Mouse (Mus musculus) T-helper 17 cell (primary cell): ENCODE measurements around the gene Dis3l.

Experiments used
- in situ Hi-C, 2 experiments: fragments of 300-600 bp; cut with MboI, MseI; formaldehyde crosslinking; loops; 1 replicate in 1 of 2; 2 replicates in 1 of 2; pipeline ENCODE4 v1.15.1; 2025; ENCODE audit warnings: high pct_unique_total_duplicates in 2 of 2

Dis3l gene

DNA sequence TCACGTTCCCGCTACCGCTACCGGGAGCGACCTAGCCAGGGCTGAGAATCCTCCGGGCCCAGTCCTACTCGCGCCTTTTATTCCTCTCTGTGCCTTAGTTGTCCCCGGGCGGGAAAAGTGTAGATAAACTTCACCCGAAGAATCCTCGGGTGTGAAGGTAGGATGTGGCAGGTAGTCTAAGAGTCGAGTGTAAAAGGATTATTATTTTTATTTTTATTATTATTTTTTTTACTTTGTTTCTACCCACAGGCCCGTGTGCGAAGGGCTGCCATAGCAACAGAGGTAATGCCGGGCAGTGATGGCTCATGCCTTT, at the start of gene Dis3l:
Gene Dis3l (minus strand): TSS at position 35 of the 313 bp plus-strand sequence.
- in situ Hi-C loops = no loop called here

DNA sequence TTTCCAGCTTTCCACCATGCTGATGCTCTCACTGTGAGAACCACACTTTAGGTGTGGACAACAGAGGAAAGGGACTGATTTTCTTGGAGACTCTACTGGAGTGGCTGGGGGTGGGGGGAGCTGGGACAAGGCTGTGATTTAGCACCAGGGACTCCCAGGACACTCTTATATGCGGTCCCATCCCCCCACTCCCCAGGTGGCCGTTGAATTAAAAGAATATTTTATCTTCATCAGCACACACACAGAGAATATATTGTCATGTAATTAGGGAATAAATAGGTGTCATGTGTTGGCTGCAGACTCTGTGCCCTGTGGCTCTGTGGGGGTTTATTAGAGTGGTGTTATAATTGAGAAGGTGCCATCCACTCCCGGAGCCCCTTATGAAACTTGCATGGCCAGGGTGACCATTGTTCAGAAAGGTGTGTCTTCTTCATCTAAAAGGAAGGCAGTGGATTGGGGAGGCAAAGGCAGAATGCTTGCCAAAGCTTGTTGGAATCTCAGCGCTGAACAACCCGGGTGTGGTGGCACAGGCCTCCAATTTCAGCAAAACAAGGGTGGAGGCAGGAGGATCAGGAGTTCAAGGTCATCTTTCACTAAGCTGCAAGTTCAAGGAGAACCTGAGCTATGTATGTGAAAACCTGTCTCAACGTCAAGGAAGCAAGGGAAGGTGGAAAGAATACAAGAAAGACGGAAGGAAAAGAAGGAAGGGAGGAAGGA, 48.6 kb upstream of the Dis3l start:
- in situ Hi-C loops = loop anchor here (5.0 to 10.0 kb wide), 2 partner anchors 245 to 248 kb away; no protein-coding TSS in a partner anchor

DNA sequence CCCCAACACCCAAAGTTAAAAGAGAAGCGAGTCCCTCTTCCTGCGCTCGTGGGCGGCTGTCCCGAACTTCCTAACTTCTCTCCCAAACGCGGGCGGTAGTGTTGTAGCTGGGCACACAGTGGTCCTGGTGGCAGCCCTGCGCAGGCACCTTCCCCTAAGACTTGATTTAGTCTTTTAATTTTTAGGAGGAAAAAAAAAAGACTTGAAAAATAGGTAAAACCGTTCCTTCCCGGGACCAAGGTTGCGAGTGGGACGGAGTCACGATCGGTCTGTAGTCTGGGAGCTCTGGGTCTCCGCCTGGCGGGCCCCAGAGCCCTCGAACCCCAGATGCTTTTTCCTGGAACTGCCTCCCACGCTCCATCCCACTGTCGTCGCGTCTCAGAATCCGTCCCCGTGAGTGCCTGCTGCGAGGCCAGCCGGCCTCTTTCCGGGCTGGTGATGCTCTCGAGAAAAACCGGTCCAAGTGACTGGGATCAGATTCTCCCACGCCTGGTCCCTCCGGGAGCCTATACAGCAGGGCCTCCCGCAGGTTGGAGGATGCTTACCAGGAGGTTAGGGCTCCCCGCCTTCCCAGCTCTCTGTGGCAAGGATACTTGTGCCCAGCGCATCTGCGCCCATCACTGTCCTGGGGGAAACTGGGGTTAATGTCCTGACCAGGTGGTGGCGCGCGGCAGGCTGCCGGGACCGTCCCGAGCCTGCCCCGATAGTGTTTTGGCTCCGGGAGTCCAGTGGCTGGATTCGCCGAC, 45.6 kb upstream of the Dis3l start:
- in situ Hi-C loops = no loop called here

DNA sequence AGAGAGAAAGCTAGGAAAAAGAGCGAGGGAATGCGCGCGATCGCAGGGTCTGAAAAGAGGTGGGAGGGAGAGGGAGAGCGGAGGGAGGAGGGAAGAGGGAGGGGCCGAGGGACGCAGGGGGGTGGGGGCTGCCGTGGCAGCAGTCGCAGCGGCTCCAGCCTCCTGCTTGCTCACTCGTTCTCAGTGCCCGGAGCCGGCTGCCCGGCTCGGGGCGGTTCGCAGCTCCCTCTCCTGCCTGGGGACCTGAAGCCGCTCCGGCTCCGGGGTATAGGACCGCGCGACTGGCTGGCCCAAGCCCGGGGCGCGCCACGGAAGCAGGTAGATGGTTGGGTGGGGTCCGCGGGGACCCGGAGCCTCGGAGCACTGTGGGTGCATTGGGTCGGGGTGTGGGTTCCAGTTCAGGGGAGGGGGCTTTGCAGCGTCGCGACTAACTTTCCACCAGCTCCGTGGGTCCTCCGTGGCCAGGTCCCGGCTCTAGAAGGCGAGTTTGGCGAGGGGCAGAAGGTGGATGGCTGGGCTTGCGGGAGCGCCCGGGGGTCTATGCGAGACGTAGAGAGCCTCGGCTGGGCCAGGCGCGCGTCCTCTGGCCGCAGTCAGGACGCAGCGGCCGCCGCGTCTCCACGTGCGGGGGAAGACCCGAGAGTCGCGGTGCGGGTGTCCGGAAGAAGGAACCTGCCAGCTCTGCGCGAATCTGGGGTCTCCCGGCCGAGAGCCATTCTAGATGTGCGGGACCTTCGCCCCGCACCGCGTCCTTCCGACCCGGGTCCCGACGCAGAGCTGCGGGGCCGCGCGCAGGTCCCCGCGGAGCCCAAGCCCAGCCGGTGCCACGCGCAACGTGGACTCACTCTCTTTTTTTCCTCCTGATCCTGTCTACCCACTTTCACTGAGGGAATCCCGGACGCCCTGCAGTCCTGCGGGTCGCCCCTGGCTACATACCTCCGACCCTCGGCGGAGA, 44.7 kb upstream of the Dis3l start, which contains the start of gene Megf11:
Gene Megf11 (plus strand): TSS at position 116 of the 955 bp plus-strand sequence.
- in situ Hi-C loops = no loop called here

DNA sequence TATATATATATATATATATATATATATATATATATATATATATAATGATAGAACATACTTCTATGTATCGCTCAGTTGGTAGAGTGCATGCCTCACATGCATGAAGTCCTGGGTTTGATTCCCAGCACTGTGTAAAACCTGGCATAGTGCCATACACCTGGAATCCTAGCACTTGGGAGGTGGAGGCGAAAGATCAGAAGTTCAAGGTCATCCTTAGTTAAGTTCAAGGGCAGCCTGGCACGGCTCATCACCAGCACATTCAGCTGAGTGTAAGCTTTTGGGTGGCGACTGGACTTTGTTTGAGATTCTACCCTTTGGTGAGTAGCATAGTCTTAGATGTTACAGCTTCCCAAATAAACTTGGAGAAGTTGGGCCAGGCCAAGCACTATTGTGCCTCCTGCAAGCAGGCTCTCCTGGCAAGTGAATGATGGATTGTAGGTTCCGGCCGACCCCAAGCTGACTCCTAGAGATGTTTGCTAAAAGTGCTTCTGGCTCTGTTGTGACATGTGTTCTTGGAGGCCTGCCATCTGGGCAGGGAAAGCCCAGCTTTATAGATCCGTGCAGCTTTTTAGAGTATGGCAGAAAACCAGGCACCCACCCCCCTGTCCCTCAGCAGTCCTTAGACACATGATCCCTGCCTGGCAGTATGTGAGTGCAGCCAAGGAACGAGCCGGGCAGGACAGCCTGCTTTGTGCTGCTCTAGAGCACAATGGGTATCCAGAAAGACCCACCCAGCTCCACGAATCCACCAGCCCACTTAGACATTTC, 42.1 kb upstream of the Dis3l start:
- in situ Hi-C loops = no loop called here

DNA sequence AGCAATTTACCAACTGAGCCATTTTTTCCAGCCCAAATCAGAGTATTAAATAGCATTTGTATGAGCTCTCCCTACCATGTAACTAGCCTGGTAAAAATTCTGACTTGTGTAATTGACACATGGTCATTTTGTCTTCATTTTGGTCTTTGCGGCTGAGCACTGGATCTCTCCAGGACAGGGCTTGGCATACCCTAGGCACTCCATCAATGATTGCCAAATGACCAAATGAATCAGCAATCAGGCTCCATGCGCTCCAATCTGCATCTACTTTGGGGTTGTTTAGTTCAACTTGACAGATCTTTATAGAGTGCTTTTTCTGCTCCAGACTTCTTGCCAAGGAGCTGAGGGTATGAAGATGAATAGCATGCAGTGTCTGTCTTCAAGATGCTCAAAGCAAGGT, 35.3 kb upstream of the Dis3l start:
- in situ Hi-C loops = no loop called here

DNA sequence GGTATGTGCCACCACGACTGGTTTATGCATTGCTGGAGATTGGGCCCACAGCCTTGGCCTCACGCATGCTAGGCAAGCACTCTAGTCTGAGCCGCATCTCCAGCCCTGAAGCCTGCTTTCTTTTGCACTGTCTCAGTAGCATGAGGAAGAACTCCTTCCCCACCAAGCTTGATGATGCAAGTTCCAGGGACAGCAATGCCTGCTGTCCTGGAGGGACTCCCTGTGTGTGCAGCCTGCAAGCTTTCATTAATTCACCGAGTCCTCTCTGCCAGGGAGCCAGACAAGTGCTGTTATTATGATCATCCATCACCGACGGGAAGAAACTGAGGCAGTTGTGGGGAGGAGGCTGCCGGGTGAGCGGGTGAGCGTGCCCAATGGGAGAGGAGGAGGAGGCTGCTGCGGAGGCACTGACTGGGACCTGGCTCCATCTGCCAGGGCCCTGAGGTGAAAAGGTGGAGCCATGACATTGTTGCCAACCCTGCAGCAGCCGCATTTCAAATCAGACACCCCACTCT, 30.3 kb upstream of the Dis3l start:
- in situ Hi-C loops = no loop called here

DNA sequence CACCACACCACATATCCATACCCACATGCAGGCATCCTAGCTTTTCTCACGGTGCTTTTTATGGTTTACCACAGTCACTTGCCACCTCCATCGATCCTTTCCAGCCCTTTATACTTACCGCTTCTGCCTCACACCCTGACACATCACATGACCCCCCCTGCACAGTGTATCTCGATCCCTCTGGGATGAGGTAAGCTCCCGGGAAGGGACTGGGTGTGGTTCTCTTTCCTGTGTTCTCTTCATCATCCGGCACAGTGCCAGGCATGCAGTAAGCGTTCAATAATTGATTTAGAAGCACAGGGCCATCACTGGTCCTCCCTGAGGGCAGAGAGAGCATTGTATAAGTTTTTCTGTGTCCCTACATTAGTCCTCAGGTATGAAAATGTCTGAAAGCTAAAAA, 28.8 kb upstream of the Dis3l start:
- in situ Hi-C loops = no loop called here

DNA sequence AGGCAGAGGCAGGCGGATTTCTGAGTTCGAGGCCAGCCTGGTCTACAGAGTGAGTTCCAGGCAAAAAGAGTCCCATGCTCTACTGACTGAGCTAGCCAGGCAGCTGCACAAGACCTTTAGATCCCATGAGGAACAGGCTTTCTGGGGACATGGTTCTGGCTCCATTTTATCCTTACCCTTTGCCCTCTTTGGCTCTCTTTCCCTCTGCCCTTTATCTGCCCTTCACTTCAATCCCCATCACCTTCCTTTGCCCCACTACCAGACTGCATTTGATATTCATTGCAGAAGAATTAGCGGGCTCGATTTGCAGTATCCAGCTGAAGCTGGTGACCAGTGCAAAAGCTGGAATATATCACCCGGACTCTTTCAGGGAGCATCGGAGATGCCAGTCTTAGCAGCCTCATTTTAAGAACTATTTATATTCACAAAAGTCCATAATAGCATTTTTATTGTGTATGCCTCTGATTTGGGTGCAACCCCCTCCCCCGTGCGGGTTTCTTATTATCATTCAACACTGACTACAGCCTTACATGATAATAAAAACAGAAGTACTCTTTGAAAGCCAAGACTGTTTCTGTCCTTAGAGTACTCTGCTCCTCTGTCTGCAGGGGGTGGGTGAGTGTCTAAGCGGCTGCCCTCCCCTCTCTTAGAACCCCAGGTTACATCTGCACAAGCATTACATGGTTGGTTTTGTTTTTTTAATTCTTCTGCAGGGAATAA, 20.3 kb upstream of the Dis3l start:
- in situ Hi-C loops = no loop called here

DNA sequence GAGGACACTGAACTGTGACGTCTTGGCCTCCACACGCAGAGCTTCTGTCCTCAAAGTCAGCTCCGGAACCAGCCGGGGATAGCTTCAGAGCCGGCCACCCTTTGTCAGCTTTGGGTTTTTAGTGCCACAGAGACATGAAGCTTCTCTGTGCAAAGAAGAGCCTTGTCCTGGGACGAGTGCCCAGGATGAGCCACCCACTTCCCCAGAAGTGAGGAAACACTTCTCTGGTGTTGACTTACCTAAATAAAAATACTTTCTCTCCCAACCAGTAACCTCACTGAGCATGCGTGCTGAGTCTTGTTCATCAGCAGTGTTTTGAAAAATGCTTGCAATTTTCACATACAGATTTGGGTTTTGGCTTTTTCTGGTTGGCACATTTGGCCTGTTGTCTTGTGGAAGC, 14.5 kb upstream of the Dis3l start:
- in situ Hi-C loops = no loop called here

DNA sequence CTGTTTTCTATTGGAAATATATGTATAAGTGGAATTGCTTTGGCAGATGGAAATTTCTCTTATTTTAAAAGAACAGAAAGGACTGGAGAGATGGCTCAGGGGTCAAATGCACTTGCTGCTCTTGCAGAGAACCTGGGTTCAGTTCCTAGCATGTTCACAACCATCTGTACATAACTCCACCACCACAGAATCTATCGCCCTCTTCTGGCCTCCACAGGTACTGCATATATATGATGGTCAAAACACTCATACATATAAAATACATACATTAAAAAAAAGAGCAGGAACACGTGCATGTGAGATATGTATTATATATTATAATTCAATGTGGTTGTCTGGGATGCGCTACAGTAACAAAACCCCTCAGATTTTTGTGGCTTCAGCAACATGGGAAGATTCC, 10.1 kb upstream of the Dis3l start:
- in situ Hi-C loops = no loop called here

DNA sequence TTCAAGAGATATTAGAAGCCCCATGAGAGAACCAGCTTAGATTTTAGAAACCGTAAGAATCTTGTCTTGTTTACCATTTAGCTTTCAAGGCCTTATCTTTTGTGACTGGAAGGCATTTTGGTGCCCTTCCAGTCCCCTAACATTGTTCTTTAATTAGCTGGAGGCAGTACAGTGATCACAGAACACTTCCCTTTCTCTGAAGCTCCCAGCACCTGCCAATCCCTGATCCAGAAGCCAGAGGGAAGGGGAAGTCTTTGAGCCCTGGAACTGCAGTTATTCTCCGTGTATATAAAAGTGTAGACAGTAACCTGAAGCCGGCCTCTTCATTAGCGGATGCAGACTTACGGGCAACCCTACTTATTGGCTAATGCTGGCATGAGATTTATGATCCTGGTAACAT, 8.4 kb upstream of the Dis3l start:
- in situ Hi-C loops = no loop called here

DNA sequence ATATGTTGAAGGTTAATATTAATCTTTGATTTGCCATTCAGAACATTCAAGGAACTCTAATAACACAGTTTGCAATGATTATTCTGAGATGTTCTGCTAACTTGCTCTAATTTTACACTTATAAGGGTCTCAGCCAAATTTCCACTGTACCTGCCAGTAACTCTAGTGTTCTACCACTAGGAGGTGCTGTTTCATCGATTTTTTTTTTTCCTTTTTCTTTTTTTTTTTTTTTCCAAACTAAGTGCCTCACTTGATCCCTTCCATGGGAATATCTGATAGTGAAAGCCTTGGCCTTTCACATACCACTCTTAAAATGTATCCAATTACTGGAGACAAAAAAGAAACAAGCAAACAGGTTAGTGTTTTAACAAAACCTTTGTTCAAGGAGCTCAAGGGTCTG, 6.3 kb upstream of the Dis3l start:
- in situ Hi-C loops = no loop called here

DNA sequence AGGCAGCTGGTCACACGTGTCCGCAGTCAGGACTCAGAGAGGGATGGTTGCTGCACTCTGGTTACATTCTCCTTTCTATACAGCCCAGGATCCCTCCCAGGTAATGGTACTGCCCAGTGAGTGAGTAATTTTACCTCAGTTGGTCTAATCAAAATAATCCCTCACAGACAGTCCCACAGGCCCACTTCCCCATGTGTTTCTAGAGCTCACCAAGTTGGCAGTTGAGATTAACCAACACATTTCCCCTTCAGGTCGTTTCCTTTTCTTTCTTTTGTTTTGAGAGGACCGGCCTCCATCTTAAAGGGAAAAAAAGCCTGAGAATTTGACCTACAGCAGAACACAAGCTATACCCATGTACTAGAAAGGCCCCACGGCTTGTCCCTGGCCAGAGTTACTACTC, 4.8 kb upstream of the Dis3l start:
- in situ Hi-C loops = no loop called here

DNA sequence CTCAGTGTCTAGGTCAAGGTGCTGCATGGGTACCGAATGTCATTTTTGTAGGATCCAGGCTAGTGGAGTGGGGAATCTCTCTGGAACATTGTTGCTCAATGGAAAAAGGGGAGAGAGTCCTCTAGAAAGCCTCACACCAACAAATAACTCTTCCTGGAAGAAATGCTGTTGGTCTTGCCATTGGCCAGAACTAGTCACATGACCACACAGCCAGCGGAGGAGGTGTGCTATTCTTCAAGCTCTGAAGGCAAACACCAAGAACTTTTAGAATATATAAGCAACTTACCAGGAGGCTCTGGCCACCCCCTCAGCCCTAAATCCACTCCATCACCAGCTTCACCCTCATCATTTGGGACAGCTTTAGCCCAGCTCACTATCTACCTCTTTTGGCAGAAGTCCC, 2.6 kb upstream of the Dis3l start:
- in situ Hi-C loops = no loop called here

DNA sequence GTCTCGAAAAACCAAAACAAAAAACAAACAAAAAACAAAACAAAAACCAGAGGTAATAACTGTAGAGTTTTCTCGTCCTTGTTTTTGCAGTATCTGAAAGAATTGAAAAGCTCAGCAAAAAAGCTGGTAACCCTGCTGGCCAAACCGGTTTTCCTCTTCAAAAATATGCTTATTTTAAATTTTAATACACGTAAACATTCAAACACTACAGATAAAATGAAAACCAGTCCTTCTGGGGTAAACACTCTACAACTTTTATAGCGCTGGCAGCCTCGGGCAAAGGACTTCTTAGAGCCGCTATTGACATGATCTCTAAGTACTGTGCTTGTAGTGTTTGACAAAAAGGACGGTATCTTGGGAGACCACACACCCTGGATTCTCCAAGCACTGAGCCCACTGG, 583 bp upstream of the Dis3l start:
- in situ Hi-C loops = no loop called here

DNA sequence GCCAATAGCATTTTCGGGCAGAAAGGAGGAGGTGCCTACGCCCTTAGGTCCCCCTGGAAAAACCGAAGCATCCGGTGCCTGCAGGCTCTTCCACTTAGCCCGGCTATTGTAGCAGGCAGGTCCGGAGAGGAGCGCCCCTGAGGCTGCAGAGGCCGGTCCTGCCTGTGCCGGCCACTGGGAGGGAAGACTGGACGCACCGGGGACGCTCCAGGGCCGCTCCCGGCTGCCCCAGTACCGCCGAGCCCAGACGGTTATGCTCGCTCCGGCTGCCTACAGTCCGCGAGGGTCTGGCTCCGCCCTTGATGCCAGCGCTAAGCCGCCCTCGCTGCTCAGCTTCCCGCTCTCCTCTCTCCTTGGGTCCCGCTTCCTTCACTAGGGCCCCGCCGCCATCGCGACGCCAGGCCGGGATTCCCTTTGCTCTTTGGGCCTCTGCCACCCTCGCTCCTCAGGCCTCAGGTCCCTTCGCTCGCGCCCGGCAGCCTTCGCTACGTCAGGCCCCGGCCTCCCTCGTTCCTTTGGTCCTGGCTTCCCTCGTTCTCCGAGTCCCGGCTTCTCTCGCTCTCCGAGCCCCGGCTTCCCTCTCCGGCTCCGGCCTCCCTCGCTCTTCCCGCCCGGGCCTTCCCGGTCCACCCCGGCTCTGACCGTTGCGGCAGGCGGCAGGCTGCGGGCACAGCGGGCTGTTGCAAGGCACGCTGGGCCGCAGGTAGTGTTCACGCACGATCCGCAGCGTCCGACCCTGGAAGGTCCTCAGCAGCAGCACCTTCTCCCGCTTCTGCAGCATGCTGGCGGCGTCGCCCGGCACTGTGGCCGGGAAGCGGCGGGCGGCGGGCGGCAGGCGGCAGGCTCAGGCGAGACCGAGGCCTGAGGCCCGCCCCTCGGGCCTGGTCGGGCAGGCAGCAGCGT, 486 bp downstream of the Dis3l start:
- in situ Hi-C loops = no loop called here

DNA sequence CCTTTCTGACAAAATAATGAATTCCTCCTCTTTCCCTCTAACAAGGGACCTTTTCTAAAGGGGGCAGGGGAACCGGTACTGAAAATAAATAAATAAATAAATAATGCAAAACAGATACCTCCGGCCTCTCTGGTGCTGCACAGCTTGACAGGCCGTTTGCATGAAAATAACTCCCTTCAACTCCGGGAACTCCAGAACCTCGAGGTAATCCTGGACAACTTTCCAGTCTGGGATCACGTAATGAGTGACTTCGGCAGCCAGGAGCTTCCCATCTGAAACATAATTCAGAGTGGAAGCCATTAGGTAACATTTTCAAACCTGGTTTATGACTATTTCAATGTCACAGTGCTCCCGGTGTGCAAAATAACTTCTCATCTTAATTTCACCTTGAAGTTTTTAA, 1.7 kb downstream of the Dis3l start:
- in situ Hi-C loops = no loop called here

DNA sequence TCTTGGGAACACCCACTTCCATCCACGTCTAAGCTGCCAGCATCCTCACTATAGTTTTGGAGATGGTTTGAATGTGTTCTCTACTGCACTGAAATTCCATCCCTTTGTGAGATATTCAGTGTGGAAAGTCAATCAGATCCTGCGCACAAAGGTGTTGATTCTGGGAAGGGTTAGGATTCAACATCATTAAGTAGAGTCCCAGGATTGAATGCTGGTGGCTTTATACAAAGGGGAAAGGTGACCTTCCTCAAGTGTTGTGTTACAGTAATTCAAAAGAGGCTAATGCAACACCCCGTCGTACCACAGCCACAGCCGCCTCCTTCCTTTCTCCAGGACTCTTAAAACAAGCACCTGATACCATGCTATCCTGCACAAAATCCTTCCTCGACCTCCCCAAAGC, 5.3 kb downstream of the Dis3l start:
- in situ Hi-C loops = no loop called here

DNA sequence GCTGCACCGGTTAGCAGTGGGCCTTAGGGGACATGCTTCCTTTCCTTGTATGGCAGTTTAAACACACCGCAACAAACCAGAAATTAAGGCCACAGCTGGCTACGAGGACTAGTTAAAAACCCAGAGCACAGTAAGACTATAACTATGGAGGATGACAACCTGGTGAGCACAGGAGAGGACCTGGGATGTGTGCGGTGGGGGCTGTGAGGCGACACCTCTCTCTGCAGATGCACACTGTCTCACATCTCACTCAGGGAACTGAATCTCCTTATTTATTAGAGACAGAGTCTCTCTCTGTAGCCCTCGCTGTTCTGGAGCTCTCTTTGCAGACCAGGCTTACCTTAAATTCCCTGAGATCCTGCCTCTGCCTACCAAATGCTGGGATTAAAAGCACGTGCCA, 17.1 kb downstream of the Dis3l start:
- in situ Hi-C loops = no loop called here
